Mouse (Mus musculus) liver, postnatal 0 days (tissue): ENCODE results near the gene Slc3a2.

Source experiments
- CTCF ChIP-seq: sonication (generic); IDR thresholded peaks from 2 replicates; pipeline ENCODE4 v1.5.1; 2016; ENCODE audit warnings: antibody characterized with exemption, low read depth
- EP300 ChIP-seq: IDR thresholded peaks from 2 replicates; pipeline ENCODE4 v1.6.1; 2016; ENCODE audit warnings: antibody characterized with exemption, low read depth, mild to moderate bottlenecking

GRCm38 (mm10) chr19:8763276-8763675 lies 40.1 kb upstream of the Slc3a2 start:
- no peak for TF ChIP-seq CTCF
- TF ChIP-seq EP300 = no peak
